Mouse (Mus musculus) stomach, embryonic 16.5 days (tissue): ENCODE measurements around the gene 1190005I06Rik. TPM values are rescaled to one million over a fixed set of nuclear protein-coding genes. Genes with fewer than 3 reads are reported as not detected.
A peak's percentile ranks its signal among the peaks of the same experiment; 100 is the strongest.

ENCODE experiments used
- ATAC-seq: fragments of 200-750 bp; cut with Nextera tagmentation; 2 replicates; pipeline ENCODE4 v1.8.0; 2017; ENCODE audit warnings: moderate number of reproducible peaks, moderate TSS enrichment; ENCODE audit not compliant: insufficient read depth, low FRiP score
- H3K27ac ChIP-seq: fragments of 300-500 bp; sonication (generic); 2 replicates; pipeline ENCODE4 v1.5.1; 2014; ENCODE audit warnings: low read length
- H3K27me3 ChIP-seq: fragments of 300-500 bp; sonication (generic); 2 replicates; pipeline ENCODE4 v1.6.1; 2014; ENCODE audit warnings: low read length, control low read depth, mixed read lengths; ENCODE audit not compliant: control insufficient read depth, insufficient read depth
- H3K36me3 ChIP-seq: fragments of 300-500 bp; sonication (generic); 2 replicates; pipeline ENCODE4 v1.6.1; 2014; ENCODE audit warnings: low read length; ENCODE audit not compliant: control insufficient read depth, insufficient read depth
- H3K4me1 ChIP-seq: fragments of 300-500 bp; sonication (generic); 2 replicates; pipeline ENCODE4 v1.6.1; 2014; ENCODE audit warnings: low read length, control low read depth, mixed read lengths; ENCODE audit not compliant: control insufficient read depth, insufficient read depth
- H3K4me2 ChIP-seq: fragments of 300-500 bp; sonication (generic); 2 replicates; pipeline ENCODE4 v1.6.1; 2014; ENCODE audit warnings: low read depth, low read length, mixed read lengths
- H3K4me3 ChIP-seq: fragments of 300-500 bp; sonication (generic); replicated peaks from 2 replicates; pipeline ENCODE4 v1.5.1; 2014; ENCODE audit warnings: mild to moderate bottlenecking, low read length
- H3K9ac ChIP-seq: fragments of 300-500 bp; sonication (generic); 2 replicates; pipeline ENCODE4 v1.6.1; 2014; ENCODE audit warnings: low read length
- H3K9me3 ChIP-seq: fragments of 300-500 bp; sonication (generic); replicated peaks from 2 replicates; pipeline ENCODE4 v1.6.1; 2016; ENCODE audit warnings: low read length, control low read depth; ENCODE audit not compliant: control insufficient read depth
- WGBS: fragments of 180-500 bp; shearing (Covaris S2); extraction: QIAGEN DNeasy Blood & Tissue Kit; methylation state at CpG from one replicate; pipeline ENCODE4 v1.1.7; 2014; 5-methylcytosine and 5-hydroxymethylcytosine counted together
- polyA plus RNA-seq: library from polyadenylated mRNA; unstranded; fragments of >200 nt; fragmentation: Nextera tagmentation; extraction: Ambion mirVana; gene quantifications from 2 replicates; pipeline ENCODE4 v1.2.1, GENCODE M21; 2015

Gene 1190005I06Rik
- polyA plus RNA-seq = 3.4 TPM in 2 replicates

GRCm38 (mm10) chr8:120647532-120647931, at the start of gene 1190005I06Rik:
Gene 1190005I06Rik, minus strand, starts transcription at chr8:120647632.
- H3K4me2 ChIP-seq = no peak within 1 kb of the TSS
- H3K27ac ChIP-seq = no peak within 1 kb of the TSS
- WGBS = 54% methylated on average over 7 of the region's 7 CpGs
- H3K4me3 ChIP-seq = no peak within 1 kb of the TSS
- H3K9me3 ChIP-seq = no peaks in the 10 kb centered on the region
- H3K4me1 ChIP-seq = no peaks in the 10 kb centered on the region
- H3K27me3 ChIP-seq = no peaks in the 10 kb centered on the region
- H3K9ac ChIP-seq = no peak within 1 kb of the TSS
- no peak for ATAC-seq
- no peaks in the 10 kb centered on the region for H3K36me3 ChIP-seq

GRCm38 (mm10) chr8:120696401-120697153, 49.1 kb upstream of the 1190005I06Rik start:
- H3K9ac ChIP-seq = 0 out of 2 replicates have a peak overlapping the region, but pooled peaks have one; percentile 2
- no peaks in the 10 kb centered on the region for H3K36me3 ChIP-seq
- peaks cover 32% of the 10 kb centered on the region for H3K4me1 ChIP-seq
- peak; percentile 29 for ATAC-seq
- no peaks in the 10 kb centered on the region for H3K27me3 ChIP-seq
- no peak overlapping the region for H3K4me3 ChIP-seq
- peak overlapping the region; percentile 64 for H3K27ac ChIP-seq
- 35% methylated on average over 13 of the region's 13 CpGs for WGBS
- H3K4me2 ChIP-seq = 0 out of 2 replicates have a peak overlapping the region, but pooled peaks have one; percentile 4
- no peaks in the 10 kb centered on the region for H3K9me3 ChIP-seq

GRCm38 (mm10) chr8:120693861-120694493, 46.5 kb upstream of the 1190005I06Rik start:
- H3K27me3 ChIP-seq = no peaks in the 10 kb centered on the region
- peak overlapping the region; percentile 81 for H3K27ac ChIP-seq
- H3K36me3 ChIP-seq = no peaks in the 10 kb centered on the region
- peaks cover 32% of the 10 kb centered on the region for H3K4me1 ChIP-seq
- peak overlapping the region; percentile 41; the same call in 1 of the 2 replicates for H3K4me2 ChIP-seq
- peak overlapping the region; percentile 8; the same call in 1 of the 2 replicates for H3K9ac ChIP-seq
- peak; percentile 84 for ATAC-seq
- 12% methylated on average over 22 of the region's 22 CpGs for WGBS
- H3K4me3 ChIP-seq = no peak overlapping the region
- H3K9me3 ChIP-seq = no peaks in the 10 kb centered on the region

- Histone ChIP-seq H3K27ac (no peak overlapping the region), H3K4me1 (peaks cover 32% of the 10 kb centered on the region), H3K9me3 (no peaks in the 10 kb centered on the region), H3K4me2 (no peak overlapping the region), H3K27me3 (no peaks in the 10 kb centered on the region), H3K9ac (no peak overlapping the region), H3K36me3 (no peaks in the 10 kb centered on the region), H3K4me3 (no peak overlapping the region)
- WGBS = 57% methylated on average over 4 of the region's 4 CpGs
- no peak for ATAC-seq
Observed at GRCm38 (mm10) chr8:120692934-120693333, 45.5 kb upstream of the 1190005I06Rik start.

- WGBS = 90% methylated on average over 7 of the region's 7 CpGs
- no peak overlapping the region for H3K4me3 ChIP-seq
- H3K9ac ChIP-seq = no peak overlapping the region
- no peaks in the 10 kb centered on the region for H3K9me3 ChIP-seq
- H3K27ac ChIP-seq = no peak overlapping the region
- no peak overlapping the region for H3K4me2 ChIP-seq
- no peaks in the 10 kb centered on the region for H3K36me3 ChIP-seq
- H3K27me3 ChIP-seq = no peaks in the 10 kb centered on the region
- H3K4me1 ChIP-seq = peaks cover 23% of the 10 kb centered on the region
- no peak for ATAC-seq
Observed at GRCm38 (mm10) chr8:120688511-120688910, 41.1 kb upstream of the 1190005I06Rik start.

GRCm38 (mm10) chr8:120687786-120688185, 40.4 kb upstream of the 1190005I06Rik start:
- no peak for ATAC-seq
- Histone ChIP-seq H3K36me3 (no peaks in the 10 kb centered on the region), H3K4me2 (no peak overlapping the region), H3K9me3 (no peaks in the 10 kb centered on the region), H3K27ac (no peak overlapping the region), H3K4me1 (peaks cover 20% of the 10 kb centered on the region), H3K4me3 (no peak overlapping the region), H3K9ac (no peak overlapping the region), H3K27me3 (no peaks in the 10 kb centered on the region)
- 64% methylated on average over 8 of the region's 8 CpGs for WGBS

GRCm38 (mm10) chr8:120686576-120686975, 39.1 kb upstream of the 1190005I06Rik start:
- WGBS = 80% methylated on average over 5 of the region's 5 CpGs
- peaks cover 20% of the 10 kb centered on the region for H3K4me1 ChIP-seq
- H3K4me3 ChIP-seq = no peak overlapping the region
- no peak for ATAC-seq
- H3K9ac ChIP-seq = no peak overlapping the region
- no peak overlapping the region for H3K27ac ChIP-seq
- H3K36me3 ChIP-seq = no peaks in the 10 kb centered on the region
- no peaks in the 10 kb centered on the region for H3K9me3 ChIP-seq
- H3K4me2 ChIP-seq = no peak overlapping the region
- H3K27me3 ChIP-seq = no peaks in the 10 kb centered on the region

GRCm38 (mm10) chr8:120686051-120686450, 38.6 kb upstream of the 1190005I06Rik start:
- no peak for ATAC-seq
- H3K9ac ChIP-seq = no peak overlapping the region; the same call in 1 of the 2 replicates
- H3K36me3 ChIP-seq = no peaks in the 10 kb centered on the region
- H3K27ac ChIP-seq = no peak overlapping the region
- H3K27me3 ChIP-seq = no peaks in the 10 kb centered on the region
- H3K9me3 ChIP-seq = no peaks in the 10 kb centered on the region
- WGBS = 84% methylated on average over 13 of the region's 13 CpGs
- no peak overlapping the region for H3K4me3 ChIP-seq
- H3K4me2 ChIP-seq = no peak overlapping the region
- peaks cover 20% of the 10 kb centered on the region for H3K4me1 ChIP-seq

- Histone ChIP-seq H3K27ac (peak overlapping the region; percentile 48), H3K27me3 (no peaks in the 10 kb centered on the region), H3K4me3 (no peak overlapping the region), H3K4me1 (peaks cover 20% of the 10 kb centered on the region), H3K36me3 (no peaks in the 10 kb centered on the region), H3K9ac (no peak overlapping the region; the same call in 1 of the 2 replicates), H3K9me3 (no peaks in the 10 kb centered on the region), H3K4me2 (no peak overlapping the region)
- WGBS = 79% methylated on average over 8 of the region's 8 CpGs
- no peak for ATAC-seq
Observed at GRCm38 (mm10) chr8:120685591-120685990, 38.2 kb upstream of the 1190005I06Rik start.
